Mouse (Mus musculus) retina, postnatal 1 day (tissue): ENCODE measurements around the gene Ocel1.
A peak's percentile ranks its signal among the peaks of the same experiment; 100 is the strongest.

Experiments used
- DNase-seq: peaks from one replicate; pipeline ENCODE4 v3.0.0-alpha.2; 2012

Gene Ocel1

DNA sequence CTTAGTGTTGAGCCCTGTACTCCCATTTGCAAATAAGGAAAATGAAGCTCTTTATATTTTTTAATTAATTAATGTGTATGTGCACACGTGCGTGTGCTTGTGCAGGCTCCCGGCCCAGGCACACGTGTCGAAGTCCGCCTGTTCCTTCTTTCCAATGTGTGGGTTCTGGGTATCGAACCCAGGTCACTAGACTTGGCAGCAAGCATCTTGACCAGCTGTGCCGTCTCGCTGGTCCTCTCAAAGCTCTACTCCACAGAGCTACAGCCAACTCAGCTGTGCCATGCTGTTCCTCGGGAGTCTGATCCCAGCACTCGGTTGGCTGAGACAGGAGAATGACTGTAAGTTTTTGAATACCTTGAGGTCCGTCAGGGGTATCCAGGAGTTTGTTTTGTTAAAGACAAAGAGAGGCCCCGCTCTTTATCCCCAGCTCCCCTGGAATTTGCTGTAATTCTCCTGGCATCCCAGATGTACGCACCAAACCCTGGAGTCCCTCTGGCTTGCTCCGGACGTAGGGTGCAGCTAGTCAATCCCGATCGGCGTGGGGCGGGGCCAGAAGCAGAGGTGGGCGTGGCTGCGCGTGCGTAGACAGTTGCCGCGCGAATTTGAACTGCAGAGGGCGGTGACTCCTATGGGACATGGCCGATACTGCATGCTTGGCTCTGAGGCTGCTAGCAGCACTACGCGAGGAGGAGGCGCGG lies 34.5 kb downstream of the Ocel1 start, which contains the start of gene Ankle1:
Gene Ankle1, plus strand, starts transcription at position 610 of the 698 bp plus-strand sequence.
- peak; percentile 95 for DNase-seq

DNA sequence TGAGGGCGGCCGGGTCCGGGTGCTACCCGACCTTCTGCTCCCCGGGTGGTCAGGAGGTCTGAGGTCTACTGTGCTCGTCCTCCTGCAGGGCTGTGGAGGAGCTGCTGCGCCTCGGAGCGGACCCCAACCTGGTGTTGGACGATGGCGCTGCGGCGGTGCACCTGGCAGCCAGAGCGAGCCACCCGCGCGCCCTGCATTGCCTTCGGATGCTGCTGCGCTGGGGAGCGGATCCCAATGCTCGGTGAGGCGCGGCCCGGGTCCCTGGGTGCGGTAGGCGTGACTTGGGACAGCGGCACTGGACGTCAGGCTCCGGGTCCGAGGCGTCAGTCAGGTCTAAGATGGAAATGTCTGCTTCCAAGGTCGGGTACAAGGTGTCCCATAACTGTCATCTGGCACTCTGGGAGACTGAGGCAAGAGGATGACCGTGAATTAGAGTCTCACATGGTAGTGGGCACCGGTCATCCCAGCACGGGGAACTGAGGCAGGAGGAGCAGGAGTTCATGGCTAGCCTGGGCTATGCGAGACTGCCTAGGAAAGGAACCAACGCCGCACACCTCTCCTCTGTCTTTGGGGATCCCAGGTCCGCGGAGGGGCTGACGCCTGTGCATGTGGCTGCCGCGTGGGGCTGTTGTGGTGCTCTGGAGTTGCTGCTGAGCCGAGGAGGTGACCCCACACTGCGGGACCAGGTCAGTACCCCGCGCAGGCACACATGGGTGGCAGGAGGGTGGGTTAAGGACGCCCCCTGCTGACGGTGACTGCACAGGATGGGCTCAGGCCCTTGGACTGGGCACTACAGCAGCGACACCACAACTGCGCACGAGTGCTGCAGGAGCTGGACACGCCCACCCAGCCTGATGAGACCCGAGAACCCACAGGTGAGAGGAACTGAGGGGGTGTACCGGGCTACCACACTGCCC lies 35.3 kb downstream of the Ocel1 start:
- DNase-seq = peak; percentile 83

DNA sequence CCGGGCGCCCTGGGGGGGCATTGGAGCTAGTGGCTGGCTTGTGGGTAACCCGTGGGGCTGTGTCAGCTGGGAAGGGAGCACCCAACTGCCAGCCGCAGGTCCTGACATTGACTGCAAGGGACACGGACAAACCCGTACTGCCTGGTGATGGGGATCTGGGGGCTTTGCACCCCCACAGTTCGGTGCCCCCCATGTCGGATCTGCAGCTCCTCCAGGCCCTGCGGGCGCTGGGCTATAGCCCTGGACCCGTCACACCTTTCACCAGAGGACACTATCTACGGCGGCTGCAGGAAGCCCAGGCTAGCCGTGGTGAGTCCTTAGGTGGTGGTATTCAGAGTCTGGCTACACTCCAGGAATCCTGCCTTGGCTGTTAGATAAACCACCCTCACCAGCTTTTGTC lies 36.3 kb downstream of the Ocel1 start:
- no peak for DNase-seq

DNA sequence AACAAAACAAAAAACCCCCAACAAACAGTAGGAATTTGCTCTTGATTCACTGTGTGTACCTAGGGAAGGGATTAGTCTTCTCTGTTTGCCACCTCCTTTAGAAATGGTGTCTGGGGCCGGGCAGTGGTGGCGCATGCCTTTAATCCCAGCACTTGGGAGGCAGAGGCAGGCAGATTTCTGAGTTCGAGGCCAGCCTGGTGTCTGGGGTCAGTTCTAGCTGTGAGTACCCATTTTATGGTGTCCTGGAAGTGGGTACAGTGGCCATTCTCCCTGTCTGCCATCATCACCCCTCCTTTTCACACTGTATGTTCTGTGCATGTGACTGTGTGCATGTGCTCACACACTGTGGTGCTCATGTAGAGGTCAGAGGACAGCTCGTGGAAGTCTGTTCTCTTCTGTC lies 37.1 kb downstream of the Ocel1 start:
- DNase-seq = no peak

DNA sequence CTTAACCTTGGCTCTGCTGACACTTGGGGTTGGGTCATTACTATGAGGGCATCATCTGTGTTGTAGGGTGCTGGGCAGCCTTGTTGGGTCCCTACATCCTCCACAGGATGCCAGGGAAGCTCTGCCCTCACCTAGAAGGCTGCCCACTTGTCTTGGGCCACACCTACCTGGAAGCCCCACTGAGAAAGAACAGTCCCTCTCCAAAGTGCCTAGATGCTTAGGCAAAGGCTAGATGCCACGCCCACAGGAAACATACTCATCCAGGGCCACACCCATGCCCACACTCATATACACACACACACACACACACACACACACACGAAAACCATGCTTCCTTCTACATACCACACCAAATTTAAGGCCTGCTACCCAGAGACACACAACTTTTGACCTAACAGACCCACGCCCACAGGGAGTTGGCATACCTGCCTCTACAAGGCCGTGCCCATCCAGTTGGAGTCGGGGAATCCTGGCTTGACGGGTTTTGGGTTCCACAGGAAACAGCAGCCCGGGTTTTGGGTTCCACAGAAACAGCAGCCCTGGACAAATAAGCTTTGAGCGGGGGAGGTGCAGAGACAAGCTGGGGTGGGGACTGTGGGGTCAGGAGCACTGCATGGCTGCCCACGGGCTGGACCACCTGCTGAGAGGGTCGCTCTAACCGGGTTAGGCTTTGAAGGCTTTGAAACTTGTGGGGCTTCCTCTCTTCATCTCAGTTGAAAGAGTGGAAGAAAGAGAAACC lies 40.6 kb downstream of the Ocel1 start:
- no peak for DNase-seq

DNA sequence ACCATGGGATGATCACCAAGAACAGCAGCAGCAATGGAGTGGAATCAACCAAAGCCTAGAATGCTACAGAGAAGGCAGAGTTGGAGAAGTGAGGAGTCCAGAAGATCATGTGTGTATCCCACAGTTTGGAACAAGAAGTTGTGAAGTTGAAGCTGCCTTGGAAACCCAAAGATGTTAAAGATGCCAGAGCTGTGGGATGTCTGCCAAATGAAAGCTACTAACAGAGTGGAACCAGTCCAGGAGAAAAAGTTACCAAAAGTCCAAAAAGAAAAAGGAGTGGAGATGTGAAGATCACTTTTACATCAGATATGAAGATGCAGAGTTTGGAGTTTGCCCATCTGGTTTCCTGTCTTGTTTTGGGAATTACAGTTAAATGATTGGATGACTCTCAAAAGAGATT lies 51.0 kb downstream of the Ocel1 start:
- DNase-seq = no peak
